Mouse (Mus musculus) telencephalon, adult 2 months (tissue): Measurements from ENCODE around the gene Rxfp2.

Experiments
- DNase-seq: peaks from one replicate; pipeline ENCODE4 v3.0.0-alpha.2; 2011; ENCODE audit warnings: low read depth, low spot score

Rxfp2 gene

GRCm38 (mm10) chr5:150114778-150115177 lies 96.3 kb downstream of the Rxfp2 start:
- DNase-seq = no peak

DNA sequence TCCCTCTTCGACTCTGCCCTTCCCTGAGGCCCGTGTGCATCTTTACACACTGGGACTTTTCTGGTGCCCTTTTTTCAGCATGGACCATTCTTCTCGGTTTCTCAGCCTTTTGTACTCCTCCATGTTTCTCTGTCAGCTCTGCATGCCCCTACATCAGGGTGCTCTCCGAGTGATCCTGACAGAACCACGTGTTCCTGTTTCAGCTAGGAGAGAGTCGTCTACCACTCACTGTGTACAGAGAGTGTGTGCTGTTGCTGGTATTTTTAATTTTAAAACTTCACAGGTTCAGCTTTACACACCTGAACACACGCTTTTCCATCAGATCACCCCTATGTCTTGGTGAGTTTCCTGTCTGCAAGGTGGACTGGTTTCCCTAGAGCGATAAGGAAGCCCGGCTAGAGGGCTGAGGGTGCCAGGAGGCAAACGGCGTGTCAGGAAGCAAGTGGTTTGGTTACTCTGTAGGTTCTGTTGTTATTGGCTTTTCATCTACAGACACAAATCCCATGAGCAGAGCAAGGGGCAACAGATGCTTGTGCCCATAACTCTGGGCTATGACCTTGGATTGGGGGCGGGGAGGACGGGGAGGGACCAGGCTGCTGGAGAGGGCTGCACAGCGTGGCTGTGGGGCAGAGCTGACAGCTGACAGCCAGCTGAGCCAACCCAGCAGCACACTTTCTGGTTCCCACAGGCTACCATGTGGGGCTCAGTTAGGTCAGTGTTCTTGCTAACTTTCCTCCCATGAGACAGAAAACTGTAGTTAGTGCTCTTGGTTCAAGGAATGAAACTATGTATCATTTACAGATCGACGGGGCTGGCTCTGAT lies 97.0 kb downstream of the Rxfp2 start:
- no peak for DNase-seq

- DNase-seq = no peak
These were observed 97.9 kb downstream of the Rxfp2 start for GRCm38 (mm10) chr5:150116216-150116905.

- no peak for DNase-seq
These were observed 98.4 kb downstream of the Rxfp2 start for GRCm38 (mm10) chr5:150116906-150117216.

DNA sequence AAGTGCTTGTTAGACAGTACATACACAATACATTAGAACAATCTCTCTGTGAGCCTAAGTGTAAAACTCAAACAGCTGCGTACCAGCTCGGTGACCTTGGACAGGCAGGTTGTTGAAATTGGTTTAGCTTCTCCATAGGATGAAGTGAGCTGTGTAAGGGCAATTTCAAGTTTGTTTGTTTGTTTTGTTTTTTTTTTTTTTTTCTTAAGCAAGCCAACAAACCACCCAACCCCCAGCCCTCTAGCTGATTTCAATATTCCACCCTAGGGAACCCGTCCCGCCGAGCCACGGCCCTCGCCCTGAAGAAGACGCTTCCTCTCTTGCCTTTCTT lies 99.6 kb downstream of the Rxfp2 start:
- no peak for DNase-seq

GRCm38 (mm10) chr5:150118455-150119241 lies 100.2 kb downstream of the Rxfp2 start, which contains the start of gene Fry:
Gene Fry, plus strand, starts transcription at chr5:150118645.
- DNase-seq = peak; percentile 83

DNA sequence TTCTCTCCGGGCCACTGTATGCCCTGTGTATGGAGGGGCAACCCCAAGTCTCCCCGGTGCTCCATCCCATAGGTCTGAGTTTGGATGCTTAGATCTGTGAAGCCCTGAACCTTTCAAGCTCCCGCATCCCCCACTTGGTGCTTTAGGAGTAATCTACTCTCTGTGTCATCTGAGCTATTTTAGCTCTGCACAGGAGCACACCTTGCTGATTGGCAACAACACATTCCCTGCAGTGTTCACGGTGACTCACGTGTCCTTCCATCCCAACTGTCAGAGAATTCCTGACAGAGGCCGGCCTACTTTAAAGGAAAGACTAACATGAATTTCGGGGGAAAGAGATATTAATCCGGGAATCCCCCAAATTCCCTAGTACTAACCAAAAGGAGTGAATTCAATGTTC lies 102.2 kb downstream of the Rxfp2 start:
- no peak for DNase-seq

DNA sequence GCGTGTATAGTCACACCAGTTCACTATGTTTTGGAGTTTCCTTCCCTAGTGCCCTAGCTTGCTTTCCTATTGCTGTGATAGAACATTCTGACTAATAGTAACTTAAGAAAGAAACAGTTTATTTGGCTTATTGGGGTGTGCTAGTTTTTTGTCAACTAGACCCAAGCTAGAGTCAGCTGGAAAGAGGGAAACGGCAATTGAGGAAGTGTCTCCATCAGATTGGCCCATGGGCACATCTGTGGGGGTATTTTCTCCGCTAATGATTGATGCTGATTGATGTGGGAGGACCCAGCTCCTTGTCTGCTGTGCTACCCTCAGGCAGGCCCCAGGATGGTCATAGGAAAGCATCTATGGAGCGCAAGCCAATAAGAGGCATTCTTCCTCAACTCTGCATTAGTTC lies 103.6 kb downstream of the Rxfp2 start:
- DNase-seq = no peak

GRCm38 (mm10) chr5:150122571-150122970 lies 104.1 kb downstream of the Rxfp2 start:
- DNase-seq = no peak

DNA sequence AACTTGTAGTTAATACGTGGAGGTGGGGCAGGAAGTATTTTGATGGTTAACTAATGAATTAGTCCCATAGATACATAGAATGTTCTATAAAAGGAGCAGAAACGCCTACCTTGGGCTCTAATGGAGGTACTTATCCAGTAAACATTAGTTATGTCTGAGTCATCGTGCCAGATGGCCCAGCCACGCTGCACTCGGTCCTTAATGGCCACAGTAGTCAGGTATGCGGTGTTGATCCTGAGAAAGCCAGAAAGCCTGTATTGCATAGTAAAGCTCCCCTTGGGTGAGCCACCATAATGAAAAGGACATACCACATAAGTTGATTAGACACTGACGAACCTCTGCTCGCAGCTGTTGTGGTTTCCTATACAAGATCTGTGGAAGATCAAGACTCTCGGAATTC lies 107.4 kb downstream of the Rxfp2 start:
- DNase-seq = no peak

DNA sequence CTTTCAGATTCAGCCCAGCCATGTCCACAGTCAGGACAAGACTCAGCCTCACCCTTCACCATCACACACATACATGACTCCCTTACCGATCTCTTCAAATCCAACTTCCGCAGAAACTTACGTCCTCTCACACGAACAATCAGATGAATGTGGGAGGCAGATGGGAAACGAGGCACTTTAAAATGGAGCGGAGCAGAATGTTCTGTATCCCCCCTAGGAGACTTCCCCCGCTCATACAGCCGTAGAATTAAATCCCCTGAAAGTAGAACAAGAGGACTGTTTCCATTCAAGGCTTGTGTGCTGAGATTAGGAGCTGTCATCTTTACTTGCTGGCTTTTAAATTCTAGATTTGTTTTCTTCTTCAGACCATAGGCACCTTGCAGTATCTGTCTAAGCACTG lies 110.0 kb downstream of the Rxfp2 start:
- DNase-seq = no peak

GRCm38 (mm10) chr5:150130144-150130543 lies 111.7 kb downstream of the Rxfp2 start:
- DNase-seq = no peak

GRCm38 (mm10) chr5:150131166-150131565 lies 112.7 kb downstream of the Rxfp2 start:
- DNase-seq = no peak
